Mouse (Mus musculus): ENCODE data around the gene Haus2. TPM values are rescaled to one million over a fixed set of nuclear protein-coding genes. Genes with fewer than 3 reads are reported as not detected.

Gene Haus2
- polyA plus RNA-seq, 1 experiment from 2014 or later: 24.6 TPM

GRCm38 (mm10) chr2:120628886-120629735 is 19.9 kb downstream of the Haus2 start, which contains the start of gene Stard9:
Gene Stard9 (plus strand): TSS chr2:120629121.
- H3K27ac ChIP-seq (ENCODE audit: low read length): no peak within 1 kb of the TSS

GRCm38 (mm10) chr2:120630246-120630645 is 21.1 kb downstream of the Haus2 start:
- H3K4me2 ChIP-seq (replicated peaks; ENCODE audit: low read depth, low read length): peak overlapping the region; percentile 74; the same call in 1 of the 2 replicates
- no peak overlapping the region for H3K9ac ChIP-seq (replicated peaks; ENCODE audit: low read depth, low read length)
- no peak overlapping the region for H3K27ac ChIP-seq (ENCODE audit: low read length)
- 0 out of 2 replicates have a peak, but pooled peaks cover 2% of the 10 kb centered on the region for H3K4me1 ChIP-seq (ENCODE audit: control insufficient read depth, insufficient read depth, low read length)
- 73% methylated on average over 2 of the region's 2 CpGs for WGBS
- no peaks in the 10 kb centered on the region for H3K9me3 ChIP-seq (ENCODE audit: control insufficient read depth, low read depth, low read length)
- H3K27me3 ChIP-seq (ENCODE audit: control insufficient read depth, insufficient read depth, low read length): no peaks in the 10 kb centered on the region
- no peak overlapping the region for H3K4me3 ChIP-seq (ENCODE audit: low read depth, low read length)
- no peak for ATAC-seq (ENCODE audit: insufficient number of reproducible peaks, insufficient read depth, low FRiP score, low read depth)
- H3K36me3 ChIP-seq (ENCODE audit: control insufficient read depth, insufficient read depth, low read length): peaks cover 2% of the 10 kb centered on the region; the same call in 1 of the 2 replicates

More at GRCm38 (mm10) chr2:120628886-120629735, 19.9 kb downstream of the Haus2 start, which contains the start of gene Stard9:
- WGBS: 3% methylated on average over 36 of the region's 36 CpGs
- Histone ChIP-seq H3K9me3 (ENCODE audit: control insufficient read depth, low read depth, low read length) (no peaks in the 10 kb centered on the region), H3K4me2 (replicated peaks; ENCODE audit: low read depth, low read length) (peak within 1 kb of the TSS; percentile 74), H3K4me1 (ENCODE audit: control insufficient read depth, insufficient read depth, low read length) (0 out of 2 replicates have a peak, but pooled peaks cover 2% of the 10 kb centered on the region), H3K9ac (replicated peaks; ENCODE audit: low read depth, low read length) (peak within 1 kb of the TSS; percentile 52), H3K36me3 (ENCODE audit: control insufficient read depth, insufficient read depth, low read length) (0 out of 2 replicates have a peak, but pooled peaks cover 2% of the 10 kb centered on the region), H3K27me3 (ENCODE audit: control insufficient read depth, insufficient read depth, low read length) (no peaks in the 10 kb centered on the region), H3K4me3 (ENCODE audit: low read depth, low read length) (peak within 1 kb of the TSS; percentile 48)
- ATAC-seq (ENCODE audit: insufficient number of reproducible peaks, insufficient read depth, low FRiP score, low read depth): peak; percentile 100

- WGBS: 63% methylated on average over 2 of the region's 2 CpGs
- H3K27me3 ChIP-seq (ENCODE audit: control insufficient read depth, insufficient read depth, low read length): no peaks in the 10 kb centered on the region
- H3K9ac ChIP-seq (replicated peaks; ENCODE audit: low read depth, low read length): no peak overlapping the region
- 0 out of 2 replicates have a peak overlapping the region, but pooled peaks have one; percentile 6 for H3K4me2 ChIP-seq (replicated peaks; ENCODE audit: low read depth, low read length)
- ATAC-seq (ENCODE audit: insufficient number of reproducible peaks, insufficient read depth, low FRiP score, low read depth): no peak
- H3K4me1 ChIP-seq (ENCODE audit: control insufficient read depth, insufficient read depth, low read length): 0 out of 2 replicates have a peak, but pooled peaks cover 2% of the 10 kb centered on the region
- H3K4me3 ChIP-seq (ENCODE audit: low read depth, low read length): no peak overlapping the region
- H3K9me3 ChIP-seq (ENCODE audit: control insufficient read depth, low read depth, low read length): no peaks in the 10 kb centered on the region
- H3K27ac ChIP-seq (ENCODE audit: low read length): no peak overlapping the region
- H3K36me3 ChIP-seq (ENCODE audit: control insufficient read depth, insufficient read depth, low read length): peaks cover 2% of the 10 kb centered on the region; the same call in 1 of the 2 replicates
Measured at GRCm38 (mm10) chr2:120630655-120631054, 21.5 kb downstream of the Haus2 start.

- no peak for ATAC-seq (ENCODE audit: insufficient number of reproducible peaks, insufficient read depth, low FRiP score, low read depth)
- Histone ChIP-seq H3K27ac (ENCODE audit: low read length) (no peak overlapping the region), H3K9me3 (ENCODE audit: control insufficient read depth, low read depth, low read length) (no peaks in the 10 kb centered on the region), H3K4me2 (replicated peaks; ENCODE audit: low read depth, low read length) (no peak overlapping the region), H3K4me1 (ENCODE audit: control insufficient read depth, insufficient read depth, low read length) (0 out of 2 replicates have a peak, but pooled peaks cover 2% of the 10 kb centered on the region), H3K4me3 (ENCODE audit: low read depth, low read length) (no peak overlapping the region), H3K9ac (replicated peaks; ENCODE audit: low read depth, low read length) (no peak overlapping the region), H3K27me3 (ENCODE audit: control insufficient read depth, insufficient read depth, low read length) (no peaks in the 10 kb centered on the region), H3K36me3 (ENCODE audit: control insufficient read depth, insufficient read depth, low read length) (peaks cover 2% of the 10 kb centered on the region; the same call in 1 of the 2 replicates)
- WGBS: 73% methylated on average over 2 of the region's 2 CpGs
Measured at GRCm38 (mm10) chr2:120631521-120631920, 22.3 kb downstream of the Haus2 start.

GRCm38 (mm10) chr2:120631957-120632356 is 22.8 kb downstream of the Haus2 start:
- ATAC-seq (ENCODE audit: insufficient number of reproducible peaks, insufficient read depth, low FRiP score, low read depth): no peak
- no peaks in the 10 kb centered on the region for H3K27me3 ChIP-seq (ENCODE audit: control insufficient read depth, insufficient read depth, low read length)
- H3K4me3 ChIP-seq (ENCODE audit: low read depth, low read length): no peak overlapping the region
- H3K9me3 ChIP-seq (ENCODE audit: control insufficient read depth, low read depth, low read length): no peaks in the 10 kb centered on the region
- H3K36me3 ChIP-seq (ENCODE audit: control insufficient read depth, insufficient read depth, low read length): peaks cover 2% of the 10 kb centered on the region; the same call in 1 of the 2 replicates
- 0 out of 2 replicates have a peak, but pooled peaks cover 2% of the 10 kb centered on the region for H3K4me1 ChIP-seq (ENCODE audit: control insufficient read depth, insufficient read depth, low read length)
- WGBS: 71% methylated on average over 4 of the region's 4 CpGs
- H3K9ac ChIP-seq (replicated peaks; ENCODE audit: low read depth, low read length): no peak overlapping the region
- H3K4me2 ChIP-seq (replicated peaks; ENCODE audit: low read depth, low read length): no peak overlapping the region
- H3K27ac ChIP-seq (ENCODE audit: low read length): no peak overlapping the region

GRCm38 (mm10) chr2:120640835-120641234 is 31.7 kb downstream of the Haus2 start:
- Histone ChIP-seq H3K27me3 (ENCODE audit: control insufficient read depth, insufficient read depth, low read length) (no peaks in the 10 kb centered on the region), H3K9me3 (ENCODE audit: control insufficient read depth, low read depth, low read length) (no peaks in the 10 kb centered on the region), H3K9ac (replicated peaks; ENCODE audit: low read depth, low read length) (no peak overlapping the region), H3K27ac (ENCODE audit: low read length) (no peak overlapping the region), H3K4me3 (ENCODE audit: low read depth, low read length) (no peak overlapping the region), H3K36me3 (ENCODE audit: control insufficient read depth, insufficient read depth, low read length) (no peaks in the 10 kb centered on the region), H3K4me1 (ENCODE audit: control insufficient read depth, insufficient read depth, low read length) (no peaks in the 10 kb centered on the region), H3K4me2 (replicated peaks; ENCODE audit: low read depth, low read length) (no peak overlapping the region)
- ATAC-seq (ENCODE audit: insufficient number of reproducible peaks, insufficient read depth, low FRiP score, low read depth): no peak
- WGBS: 82% methylated on average over 8 of the region's 8 CpGs

- no peak overlapping the region for H3K4me2 ChIP-seq (replicated peaks; ENCODE audit: low read depth, low read length)
- ATAC-seq (ENCODE audit: insufficient number of reproducible peaks, insufficient read depth, low FRiP score, low read depth): no peak
Measured at GRCm38 (mm10) chr2:120643836-120644235, 34.7 kb downstream of the Haus2 start.

GRCm38 (mm10) chr2:120646777-120647176 is 37.6 kb downstream of the Haus2 start:
- 69% methylated on average over 4 of the region's 4 CpGs for WGBS
- no peaks in the 10 kb centered on the region for H3K9me3 ChIP-seq (ENCODE audit: control insufficient read depth, low read depth, low read length)
- no peak overlapping the region for H3K9ac ChIP-seq (replicated peaks; ENCODE audit: low read depth, low read length)
- no peaks in the 10 kb centered on the region for H3K4me1 ChIP-seq (ENCODE audit: control insufficient read depth, insufficient read depth, low read length)
- no peak for ATAC-seq (ENCODE audit: insufficient number of reproducible peaks, insufficient read depth, low FRiP score, low read depth)
- no peaks in the 10 kb centered on the region for H3K36me3 ChIP-seq (ENCODE audit: control insufficient read depth, insufficient read depth, low read length)
- no peaks in the 10 kb centered on the region for H3K27me3 ChIP-seq (ENCODE audit: control insufficient read depth, insufficient read depth, low read length)
- H3K4me3 ChIP-seq (ENCODE audit: low read depth, low read length): no peak overlapping the region
- H3K4me2 ChIP-seq (replicated peaks; ENCODE audit: low read depth, low read length): no peak overlapping the region
- no peak overlapping the region for H3K27ac ChIP-seq (ENCODE audit: low read length)

More at GRCm38 (mm10) chr2:120643836-120644235, 34.7 kb downstream of the Haus2 start:
- H3K9me3 ChIP-seq (ENCODE audit: control insufficient read depth, low read depth, low read length): no peaks in the 10 kb centered on the region
- no peak overlapping the region for H3K4me3 ChIP-seq (ENCODE audit: low read depth, low read length)
- no peaks in the 10 kb centered on the region for H3K4me1 ChIP-seq (ENCODE audit: control insufficient read depth, insufficient read depth, low read length)
- no peak overlapping the region for H3K27ac ChIP-seq (ENCODE audit: low read length)
- no peaks in the 10 kb centered on the region for H3K36me3 ChIP-seq (ENCODE audit: control insufficient read depth, insufficient read depth, low read length)
- WGBS: 71% methylated on average over 7 of the region's 7 CpGs
- no peak overlapping the region for H3K9ac ChIP-seq (replicated peaks; ENCODE audit: low read depth, low read length)
- H3K27me3 ChIP-seq (ENCODE audit: control insufficient read depth, insufficient read depth, low read length): no peaks in the 10 kb centered on the region
